40 mouse cellular contexts compared by ENCODE assay signal in the genomic region with DNA sequence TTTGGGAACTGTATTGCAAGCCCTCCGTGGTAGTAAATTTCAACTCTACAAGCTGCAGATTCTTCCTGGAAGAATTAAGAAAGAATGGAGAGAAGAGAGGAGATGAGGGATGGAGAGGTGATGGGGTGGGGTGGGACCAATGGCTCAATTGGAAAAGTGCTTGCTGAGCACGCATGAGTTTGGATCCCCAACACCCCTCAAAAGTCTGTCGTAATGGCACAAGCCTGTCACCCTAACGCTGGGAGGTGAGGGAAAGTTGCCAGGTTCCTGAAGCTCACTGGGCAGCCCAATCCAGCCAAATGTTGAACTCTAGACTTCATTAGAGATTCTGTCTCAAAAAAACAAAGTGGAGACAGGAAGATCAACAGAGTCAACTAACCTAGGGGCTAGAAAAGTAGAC. TPM values are rescaled to one million over a fixed set of nuclear protein-coding genes. Genes with fewer than 3 reads are reported as not detected.
"Had no signal": no experiment of that assay in that cellular context is flagged by ENCODE, and none has a peak within 500 bp of the region (broad histone marks: within the 10 kb centered on the region; RNA-seq: fewer than 3 reads in every experiment).

No protein-coding gene starts in this region.

RNA-seq across cellular contexts. Expression of a gene that starts 8.8 kb away (rescaled TPM):
- total RNA-seq: left cerebral cortex, adult 2 months; left cerebral cortex, adult 8-10 months; left cerebral cortex, postnatal 10 days; left cerebral cortex, postnatal 14 days; left cerebral cortex, postnatal 25 days; left cerebral cortex, postnatal 36 days; left cerebral cortex, postnatal 4 days; megakaryocyte progenitor cell, adult 5-6 weeks; megakaryocyte, adult 5-6 weeks; megakaryocyte-erythroid progenitor cell, adult 5-6 weeks; midbrain, postnatal 0 days; monocyte, adult 5-6 weeks had no signal
- polyA plus RNA-seq: limb, embryonic 10.5 days; limb, embryonic 11.5 days; limb, embryonic 12.5 days; limb, embryonic 13.5 days; limb, embryonic 14.5 days; limb, embryonic 15.5 days; liver, embryonic 11.5 days; liver, embryonic 12.5 days; liver, embryonic 13.5 days; lung, adult 2 months; lung, embryonic 14.5 days; lung, embryonic 15.5 days; lung, embryonic 16.5 days; lung, postnatal 0 days; macrophage; midbrain, embryonic 10.5 days; midbrain, embryonic 11.5 days; midbrain, embryonic 12.5 days; midbrain, embryonic 13.5 days; midbrain, embryonic 14.5 days; midbrain, embryonic 15.5 days; midbrain, embryonic 16.5 days; midbrain, postnatal 0 days; myocyte; neural tube, embryonic 11.5 days; neural tube, embryonic 12.5 days had no signal

RNA-seq across cellular contexts. Expression of a gene that starts 55.7 kb away (rescaled TPM):
- total RNA-seq: left cerebral cortex, adult 2 months; left cerebral cortex, adult 8-10 months; left cerebral cortex, postnatal 10 days; left cerebral cortex, postnatal 14 days; left cerebral cortex, postnatal 25 days; left cerebral cortex, postnatal 36 days; left cerebral cortex, postnatal 4 days; megakaryocyte progenitor cell, adult 5-6 weeks; megakaryocyte, adult 5-6 weeks; megakaryocyte-erythroid progenitor cell, adult 5-6 weeks; midbrain, postnatal 0 days; monocyte, adult 5-6 weeks had no signal
- polyA plus RNA-seq: limb, embryonic 10.5 days; limb, embryonic 11.5 days; limb, embryonic 12.5 days; limb, embryonic 13.5 days; limb, embryonic 14.5 days; limb, embryonic 15.5 days; liver, embryonic 11.5 days; liver, embryonic 12.5 days; liver, embryonic 13.5 days; liver, embryonic 14.5 days; liver, embryonic 15.5 days; liver, embryonic 16.5 days; lung, adult 2 months; lung, embryonic 14.5 days; lung, embryonic 15.5 days; lung, embryonic 16.5 days; lung, postnatal 0 days; macrophage; midbrain, embryonic 10.5 days; midbrain, embryonic 11.5 days; midbrain, embryonic 12.5 days; midbrain, embryonic 13.5 days; midbrain, embryonic 14.5 days; midbrain, embryonic 15.5 days; midbrain, embryonic 16.5 days; midbrain, postnatal 0 days; myocyte; neural tube, embryonic 11.5 days; neural tube, embryonic 12.5 days had no signal
